Mouse (Mus musculus): ENCODE results near the gene Gucd1.
"Not testable (repeated sequence)": the region's sequence is repeated elsewhere in the genome, so short reads cannot be mapped to it uniquely, and the experiment has no call there.

Gene Gucd1

DNA sequence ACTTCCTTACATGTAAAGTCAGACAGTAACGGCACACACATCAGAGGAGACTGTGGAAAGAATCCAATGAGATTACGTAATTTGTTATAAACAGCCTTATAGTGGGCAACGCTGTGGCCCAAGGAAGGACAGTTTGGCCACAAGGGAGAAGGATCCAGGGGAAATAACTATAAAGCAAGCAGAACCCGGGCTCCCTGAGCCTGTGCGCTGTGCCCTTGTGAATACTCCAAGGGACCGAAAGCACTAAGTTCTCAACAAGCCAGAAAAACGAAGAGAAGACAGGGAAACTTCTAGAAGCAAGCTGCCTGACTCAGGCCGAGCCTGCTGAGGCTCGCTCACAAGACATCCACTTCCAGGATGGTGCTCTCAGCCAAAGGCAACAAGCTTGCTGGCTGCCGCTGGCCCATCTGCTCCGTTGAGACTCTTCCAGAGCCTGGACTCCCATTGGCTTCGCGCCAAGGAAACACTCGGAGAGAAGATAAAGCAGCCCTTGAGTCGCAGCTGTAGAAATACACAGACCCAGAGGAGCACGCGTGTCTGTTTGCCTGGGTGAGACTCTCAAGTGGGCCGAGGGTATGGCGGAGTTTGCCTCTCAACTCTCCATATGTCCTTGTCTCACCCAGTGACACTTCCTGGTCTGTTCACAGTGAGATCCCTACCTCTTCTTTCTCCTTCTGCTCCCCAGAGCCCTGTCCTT, 144.0 kb downstream of the Gucd1 start:
- not testable (repeated sequence) for DNase-seq (ENCODE audit: low spot score)

DNA sequence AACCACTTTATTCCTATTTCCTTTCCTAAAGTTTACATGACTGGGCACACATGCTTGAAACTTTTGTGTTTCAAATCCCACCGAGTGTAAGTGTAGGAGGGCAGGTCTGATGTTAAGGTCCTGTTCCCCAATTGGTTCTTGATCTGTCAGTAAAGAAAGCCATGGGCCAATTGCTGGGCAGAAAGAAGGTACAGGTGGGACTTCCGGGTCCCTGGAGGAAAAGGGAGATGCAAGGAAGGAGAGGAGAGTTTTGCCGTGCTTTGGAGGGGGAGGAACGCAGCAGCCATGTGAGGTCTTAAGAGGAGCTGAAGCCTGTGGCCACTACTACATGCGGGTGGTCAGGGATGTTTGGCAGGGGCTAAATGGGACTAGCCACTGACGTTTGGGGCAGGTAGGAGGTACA, 152.5 kb downstream of the Gucd1 start:
- DNase-seq (ENCODE audit: low spot score): peak; percentile 13

DNA sequence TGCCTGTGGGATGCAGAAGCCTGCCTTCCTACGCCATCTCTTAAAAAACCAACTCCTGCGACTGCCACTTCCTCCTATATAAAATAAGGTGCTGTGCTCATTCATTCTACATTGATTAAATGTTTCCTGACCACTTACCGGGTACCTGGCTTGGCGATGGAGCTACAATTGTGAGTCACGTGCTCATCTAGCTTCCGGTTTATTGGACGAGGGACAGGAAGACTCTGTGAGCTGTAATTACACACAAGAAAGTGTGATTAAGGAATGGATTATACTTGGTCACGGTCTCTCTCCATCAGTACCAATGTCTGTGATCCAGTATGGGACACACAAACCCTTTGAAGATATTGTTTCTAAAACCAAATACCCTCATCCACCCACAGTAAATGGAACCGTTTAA, 153.0 kb downstream of the Gucd1 start:
- DNase-seq (ENCODE audit: low spot score): no peak

DNA sequence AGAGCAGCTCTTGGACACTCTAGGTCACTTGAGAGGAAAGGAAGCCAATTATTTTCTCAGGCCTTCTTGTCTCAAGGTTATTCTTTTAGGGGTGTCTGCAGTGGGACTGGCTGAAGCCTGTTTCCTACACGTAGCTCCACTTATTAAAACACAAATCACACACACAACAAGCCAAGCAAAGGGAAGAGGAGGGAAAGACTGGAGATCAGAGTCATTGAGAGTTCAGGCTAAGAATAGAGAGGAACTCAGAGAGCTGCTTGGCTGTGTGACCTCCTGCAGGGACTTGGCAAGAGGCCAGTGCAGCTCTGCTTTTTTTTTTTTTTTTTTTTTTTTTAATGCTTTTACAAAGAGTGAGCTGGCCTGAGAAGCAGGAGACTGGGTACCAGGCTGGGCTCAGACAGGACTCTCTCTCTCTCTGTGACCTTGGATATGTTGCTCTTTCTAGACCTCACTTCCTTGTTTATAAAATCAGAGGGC, 153.5 kb downstream of the Gucd1 start:
- DNase-seq (ENCODE audit: low spot score): peak; percentile 8

DNA sequence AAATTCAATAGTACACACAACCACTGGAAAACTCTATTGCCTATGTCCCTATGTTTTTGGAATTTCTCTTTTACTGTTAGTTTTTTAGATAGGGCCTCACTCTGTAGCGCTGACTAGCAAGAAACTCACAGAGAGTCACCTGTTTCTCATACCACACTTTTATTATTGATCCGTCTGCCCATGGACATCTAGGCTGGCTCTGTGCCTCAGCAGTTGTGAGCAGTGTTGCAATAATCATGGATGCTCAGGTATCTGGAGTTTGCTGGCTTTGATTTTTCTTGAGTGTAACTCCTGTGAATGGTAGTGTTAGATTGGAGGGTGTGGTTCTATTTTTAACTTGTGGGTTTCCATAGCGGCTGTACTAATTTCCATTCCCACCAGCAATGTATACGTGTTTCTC, 162.4 kb downstream of the Gucd1 start:
- DNase-seq (ENCODE audit: low spot score): no peak

DNA sequence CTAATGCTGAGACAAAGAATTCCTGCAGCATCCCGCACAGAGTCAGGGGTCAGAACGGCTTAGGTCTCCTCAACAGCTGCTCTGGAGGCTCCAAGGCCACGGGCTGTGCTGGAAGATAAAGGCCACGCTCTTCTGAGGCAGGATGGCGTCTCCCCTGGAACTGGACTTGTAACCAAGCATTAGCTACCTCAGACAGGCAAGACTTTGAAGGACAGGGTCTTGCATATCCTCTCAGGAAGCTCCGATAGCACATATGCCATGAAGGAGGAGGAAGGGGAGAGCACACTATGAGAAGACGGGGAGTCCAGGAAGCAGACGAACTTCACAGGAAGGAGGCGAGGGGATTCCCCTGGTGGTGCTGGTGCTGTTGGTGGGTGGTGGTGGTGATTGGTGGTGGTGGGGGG, 163.9 kb downstream of the Gucd1 start:
- not testable (repeated sequence) for DNase-seq (ENCODE audit: low spot score)

DNA sequence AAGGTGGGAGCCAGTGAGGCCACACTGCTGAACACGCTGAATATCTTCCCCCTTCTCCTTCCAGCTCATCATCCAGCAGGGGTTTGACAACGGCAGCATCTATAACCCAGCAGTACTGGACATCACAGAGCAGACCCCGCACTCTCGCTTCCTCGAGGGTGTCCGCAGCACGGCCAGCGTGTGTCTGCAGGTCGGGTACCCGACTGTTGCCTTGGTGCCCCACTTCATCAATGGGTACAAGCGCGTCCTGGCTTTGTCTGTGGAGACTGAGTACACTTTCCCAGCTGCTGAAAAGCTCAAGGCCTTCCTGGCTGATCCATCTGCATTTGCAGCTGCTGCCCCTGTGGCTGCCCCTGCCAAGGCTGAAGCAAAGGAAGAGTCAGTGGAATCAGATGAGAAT, 165.2 kb downstream of the Gucd1 start:
- DNase-seq (ENCODE audit: low spot score): no peak

DNA sequence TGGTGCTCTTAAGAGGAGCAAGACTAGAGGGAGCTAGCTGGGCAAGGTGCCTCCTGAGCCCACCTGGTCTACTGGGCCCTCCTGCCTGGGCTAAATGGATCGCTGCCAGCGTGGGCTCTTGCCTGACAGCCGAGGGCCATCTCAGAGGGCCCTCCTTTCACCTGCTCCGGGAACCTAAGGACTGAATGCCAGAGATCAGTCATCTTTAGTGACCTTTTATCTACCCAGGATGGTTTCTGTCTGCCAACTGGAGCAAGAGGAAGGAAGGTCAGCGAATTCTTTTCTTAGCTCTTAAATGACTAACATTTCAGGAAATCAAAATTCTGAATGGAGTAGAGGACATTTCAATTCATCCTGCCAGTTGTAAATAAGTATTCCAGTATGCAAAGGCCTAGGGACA, 167.2 kb downstream of the Gucd1 start:
- no peak for DNase-seq (ENCODE audit: low spot score)

DNA sequence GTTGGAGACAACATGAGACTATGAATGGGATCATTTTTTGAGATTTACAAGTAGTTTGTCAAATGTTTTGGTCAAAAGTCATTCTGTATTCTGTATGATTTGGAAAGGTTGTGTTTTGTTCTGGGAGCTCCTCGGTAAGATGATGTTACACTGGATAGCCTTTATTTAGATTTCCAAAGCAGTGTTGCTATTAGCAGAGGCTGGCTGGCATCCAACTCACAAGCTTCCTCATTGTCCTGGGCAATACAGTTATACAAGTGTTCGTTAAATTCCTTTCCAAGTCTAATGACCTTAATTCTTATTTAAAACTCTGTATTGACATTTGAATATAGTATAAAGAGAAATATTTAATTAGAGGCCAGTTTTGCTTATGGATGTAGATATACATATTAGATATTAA, 172.5 kb downstream of the Gucd1 start:
- DNase-seq (ENCODE audit: low spot score): no peak

DNA sequence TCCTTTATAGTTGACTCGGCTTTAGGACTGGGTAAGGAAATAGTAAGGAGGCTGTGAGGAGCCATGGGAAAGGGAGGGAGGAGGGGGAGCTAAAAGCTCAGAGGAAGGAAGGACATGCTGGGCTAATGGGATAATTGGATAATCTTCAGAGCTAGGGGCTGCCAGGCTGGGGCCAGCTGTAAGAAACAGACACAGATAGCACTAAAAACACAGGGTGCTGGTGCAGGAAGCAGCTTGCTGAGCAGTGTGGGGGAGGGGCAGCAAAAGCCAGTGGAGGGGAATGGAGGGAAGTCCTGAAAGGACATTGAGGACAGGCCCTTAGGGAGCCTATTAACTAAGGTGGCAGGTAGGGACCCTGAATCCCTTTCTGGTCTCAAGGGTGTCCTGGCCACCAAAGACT, 173.2 kb downstream of the Gucd1 start:
- not testable (repeated sequence) for DNase-seq (ENCODE audit: low spot score)

DNA sequence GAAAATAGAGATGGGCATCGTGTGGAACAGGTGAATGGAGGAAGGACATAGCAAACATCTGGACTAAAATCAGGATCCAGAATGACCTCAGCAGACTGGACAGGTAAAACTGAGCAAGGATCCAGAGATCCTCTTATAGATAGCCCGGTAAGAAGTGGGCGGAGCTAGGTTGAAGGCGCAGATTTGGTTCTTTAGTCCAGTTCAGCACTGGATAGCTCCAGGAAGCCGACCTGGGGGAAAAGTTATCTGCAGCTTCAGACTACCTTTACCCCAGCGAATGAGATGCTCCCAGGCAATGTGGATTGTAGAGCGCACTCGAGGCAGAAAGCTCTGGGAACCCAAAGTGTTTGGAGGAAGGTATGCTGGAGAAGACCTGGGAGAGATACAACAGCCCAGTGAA, 175.8 kb downstream of the Gucd1 start:
- peak; percentile 60 for DNase-seq (ENCODE audit: low spot score)

DNA sequence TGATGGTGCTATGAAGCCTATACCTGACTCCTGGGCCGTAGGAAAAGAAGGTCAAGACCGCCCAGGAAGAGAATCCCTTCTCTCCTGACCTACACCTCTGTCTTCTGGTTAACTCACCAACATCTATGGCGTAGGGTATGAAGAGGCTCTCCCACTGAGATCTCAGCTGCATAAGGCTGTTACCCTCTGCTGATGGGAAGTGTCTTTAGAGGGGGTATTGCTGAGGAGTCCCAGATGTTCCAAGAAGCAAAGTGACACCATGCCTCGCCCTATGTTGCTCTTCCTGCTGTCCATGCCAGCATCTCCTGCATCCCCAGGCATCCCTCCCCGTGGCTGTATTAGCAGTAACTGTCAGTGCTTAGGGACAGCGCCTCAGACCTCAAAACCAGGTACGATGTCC, 178.4 kb downstream of the Gucd1 start:
- no peak for DNase-seq (ENCODE audit: low spot score)

DNA sequence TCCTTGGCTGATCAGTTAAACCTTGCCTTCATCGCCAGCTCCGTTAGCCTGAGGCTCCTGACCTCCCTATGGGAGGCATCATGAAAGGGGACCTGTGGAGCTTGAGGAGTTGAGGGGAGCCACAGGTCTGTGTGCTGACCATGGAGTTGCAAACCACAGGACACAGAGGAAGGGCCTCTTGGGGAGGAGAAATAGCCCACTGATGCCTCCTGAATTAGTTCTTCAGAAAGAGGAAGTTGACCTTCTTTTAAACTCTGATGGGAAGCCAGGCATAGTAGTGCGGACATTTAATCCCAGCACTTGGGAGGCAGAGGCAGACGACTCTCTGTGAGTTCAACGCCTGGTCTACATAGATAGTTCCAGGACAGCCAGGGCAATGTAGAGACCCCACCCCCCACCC, 178.9 kb downstream of the Gucd1 start:
- DNase-seq (ENCODE audit: low spot score): no peak

DNA sequence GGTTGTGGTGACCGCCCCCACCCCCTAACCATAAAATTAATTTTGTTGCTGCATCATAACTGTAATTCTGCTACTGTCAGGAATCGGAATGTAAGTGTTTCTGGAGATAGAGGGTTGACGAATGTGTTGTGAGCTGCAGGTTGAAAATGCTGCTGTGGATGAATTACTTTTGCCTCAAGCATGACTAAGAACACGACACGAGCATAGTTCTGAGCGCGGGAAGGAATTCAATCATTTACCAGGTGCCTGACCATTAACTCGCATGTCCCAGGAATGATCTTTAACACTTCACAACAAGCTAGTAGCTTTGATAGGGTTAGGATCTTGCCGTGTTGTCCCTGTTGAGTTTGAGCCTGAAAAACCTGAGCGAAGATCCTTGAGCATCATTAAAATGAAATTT, 180.5 kb downstream of the Gucd1 start:
- DNase-seq (ENCODE audit: low spot score): no peak

DNA sequence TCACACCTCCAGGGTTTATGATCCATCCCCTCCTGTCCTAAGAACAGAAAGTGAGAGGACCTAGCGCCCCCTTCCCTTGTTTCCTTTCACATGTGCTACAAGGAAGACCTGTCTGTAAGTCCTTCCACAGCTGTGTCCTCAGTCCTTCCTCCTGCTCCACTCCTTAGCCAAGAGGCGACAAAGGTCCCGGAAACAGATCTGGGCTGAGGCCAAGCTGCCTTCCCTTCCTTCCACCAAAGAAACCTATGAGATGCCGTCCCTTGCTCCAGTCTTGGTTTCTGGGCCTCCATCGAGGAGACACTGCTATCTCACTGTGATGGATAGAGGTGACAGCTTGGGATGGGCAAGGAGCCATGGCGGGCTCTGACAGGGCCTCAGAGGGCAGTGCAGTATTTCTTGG, 182.7 kb downstream of the Gucd1 start:
- no peak for DNase-seq (ENCODE audit: low spot score)

DNA sequence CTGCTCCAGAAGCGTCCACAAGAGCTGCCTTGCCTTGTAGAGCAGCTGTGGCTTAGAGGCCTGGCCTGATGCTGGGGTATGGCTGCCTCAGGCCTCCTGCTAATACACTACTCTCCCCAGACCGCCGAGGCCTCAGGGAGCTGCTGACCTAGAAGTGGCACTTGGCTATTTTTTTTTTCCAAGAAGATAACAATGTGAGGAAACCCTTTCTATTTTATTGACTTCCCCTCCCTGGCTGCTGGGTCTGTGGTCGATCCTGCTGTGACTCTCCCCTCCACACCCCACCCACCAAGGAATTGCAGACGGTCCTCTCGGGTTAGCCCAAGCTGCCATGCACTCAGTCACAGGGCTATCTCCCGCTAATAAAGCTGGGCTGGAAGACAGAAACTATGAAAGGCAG, 183.6 kb downstream of the Gucd1 start:
- no peak for DNase-seq (ENCODE audit: low spot score)

DNA sequence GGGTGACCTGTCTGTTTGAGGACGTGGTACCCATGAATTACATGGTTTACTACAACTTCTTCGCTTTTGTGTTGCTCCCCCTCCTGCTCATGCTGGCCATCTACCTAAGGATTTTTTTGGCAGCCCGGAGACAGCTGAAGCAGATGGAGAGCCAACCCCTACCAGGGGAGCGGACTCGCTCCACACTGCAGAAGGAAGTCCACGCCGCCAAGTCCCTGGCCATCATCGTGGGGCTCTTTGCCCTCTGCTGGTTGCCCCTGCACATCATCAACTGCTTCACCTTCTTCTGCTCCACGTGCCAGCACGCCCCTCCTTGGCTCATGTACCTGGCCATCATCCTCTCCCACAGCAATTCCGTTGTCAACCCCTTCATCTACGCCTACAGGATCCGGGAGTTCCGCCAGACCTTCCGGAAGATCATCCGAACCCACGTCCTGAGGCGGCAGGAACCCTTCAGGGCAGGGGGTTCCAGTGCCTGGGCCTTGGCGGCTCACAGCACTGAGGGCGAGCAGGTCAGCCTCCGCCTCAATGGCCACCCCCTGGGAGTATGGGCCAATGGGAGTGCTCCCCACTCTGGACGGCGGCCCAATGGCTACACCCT, 184.5 kb downstream of the Gucd1 start:
- DNase-seq (ENCODE audit: low spot score): no peak

DNA sequence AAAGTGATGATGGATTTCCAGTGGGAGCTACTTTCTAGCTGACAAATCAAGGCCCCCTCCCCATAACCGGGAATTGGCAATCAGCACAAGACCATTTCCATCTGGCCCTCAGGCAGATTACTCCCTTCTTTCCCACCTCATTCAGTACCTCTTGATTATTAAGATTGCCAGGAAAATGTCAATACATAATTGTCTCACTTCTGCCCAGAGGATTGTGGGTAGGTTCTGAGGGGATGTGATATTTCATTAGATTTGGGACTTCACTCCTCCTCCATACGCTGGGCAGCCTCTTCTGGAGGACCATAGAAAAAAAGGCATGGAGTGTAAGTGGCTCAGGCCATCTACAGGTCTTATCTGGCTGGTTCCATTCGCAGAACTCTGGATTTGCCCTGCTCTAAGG, 185.5 kb downstream of the Gucd1 start:
- no peak for DNase-seq (ENCODE audit: low spot score)

DNA sequence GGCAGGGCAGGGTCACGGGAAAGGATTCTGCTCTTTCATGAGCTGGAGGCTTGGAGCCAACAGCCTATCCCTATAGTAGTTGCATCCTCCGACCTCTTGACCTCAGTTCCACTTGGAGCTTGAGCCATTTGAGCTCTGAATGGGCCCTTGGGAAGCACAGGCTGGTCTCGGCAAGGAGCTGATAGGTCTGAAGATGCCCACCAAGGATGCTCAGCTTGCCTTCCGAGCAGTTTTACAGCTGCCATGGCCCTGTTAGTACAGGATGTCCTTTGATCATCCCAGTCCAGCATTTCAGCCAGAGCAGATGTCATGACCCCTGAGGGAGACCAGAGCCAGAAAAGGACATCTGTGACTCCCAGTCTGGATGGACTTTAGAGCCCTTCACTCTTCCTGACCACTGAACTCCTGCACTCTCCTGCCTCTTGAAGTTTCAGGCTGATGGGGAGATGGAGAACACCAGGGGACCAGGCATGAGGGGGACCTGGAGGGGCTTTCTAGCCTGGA, 189.5 kb downstream of the Gucd1 start:
- peak; percentile 50 for DNase-seq (ENCODE audit: low spot score)

DNA sequence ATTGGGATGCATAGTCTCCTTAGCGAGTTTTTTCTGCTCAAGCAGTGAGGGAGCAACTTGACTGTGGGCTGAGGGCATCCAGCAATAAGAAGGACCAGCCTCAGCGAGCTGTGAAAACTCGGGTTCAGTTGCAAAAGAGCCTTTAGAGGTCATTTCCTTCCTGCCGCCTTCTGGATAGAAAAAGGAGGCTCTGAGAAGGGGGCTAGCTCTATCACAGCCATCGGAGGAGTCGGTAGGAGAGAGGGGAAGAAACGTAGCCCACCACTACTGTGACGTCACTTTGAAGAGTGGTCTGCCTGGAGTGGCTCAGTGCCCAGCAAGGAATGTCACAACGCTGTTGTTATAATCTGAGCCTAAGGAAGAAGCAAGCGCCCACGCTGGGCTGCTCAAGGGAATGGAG, 190.7 kb downstream of the Gucd1 start:
- no peak for DNase-seq (ENCODE audit: low spot score)

DNA sequence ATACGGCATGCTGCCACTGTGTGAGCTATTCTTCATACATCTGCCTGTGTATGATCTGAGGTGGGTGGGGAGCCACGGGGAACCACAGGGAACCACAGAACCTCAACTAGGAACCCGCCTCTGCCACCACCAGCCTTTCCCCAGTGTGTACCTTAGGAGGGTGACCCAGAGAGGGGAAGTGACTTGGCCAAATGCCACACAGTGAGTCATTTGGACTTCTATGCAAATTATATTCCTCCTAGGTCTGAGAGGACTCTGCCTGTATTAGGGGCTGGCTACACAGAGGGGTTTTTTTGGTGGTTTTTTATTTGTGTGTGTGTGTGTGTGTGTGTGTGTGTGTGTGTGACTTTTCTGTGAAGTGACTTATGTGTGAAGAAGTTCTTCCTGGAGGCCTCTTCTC, 191.2 kb downstream of the Gucd1 start:
- DNase-seq (ENCODE audit: low spot score): no peak

DNA sequence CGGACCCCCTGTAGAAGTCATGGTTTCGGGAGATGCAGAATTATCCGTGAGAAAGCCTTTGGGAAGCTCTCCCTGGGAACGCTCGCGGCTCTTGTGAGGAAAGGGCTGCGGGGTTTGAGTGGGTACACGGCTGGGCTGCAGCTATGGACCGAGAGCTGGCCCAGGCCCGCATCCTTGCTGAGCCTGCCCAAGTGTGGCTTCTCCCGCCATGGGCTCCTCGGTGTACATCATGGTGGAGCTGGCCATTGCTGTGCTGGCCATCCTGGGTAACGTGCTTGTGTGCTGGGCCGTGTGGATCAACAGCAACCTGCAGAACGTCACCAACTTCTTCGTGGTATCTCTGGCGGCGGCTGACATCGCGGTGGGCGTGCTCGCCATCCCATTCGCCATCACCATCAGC, 192.0 kb downstream of the Gucd1 start:
- no peak for DNase-seq (ENCODE audit: low spot score)

DNA sequence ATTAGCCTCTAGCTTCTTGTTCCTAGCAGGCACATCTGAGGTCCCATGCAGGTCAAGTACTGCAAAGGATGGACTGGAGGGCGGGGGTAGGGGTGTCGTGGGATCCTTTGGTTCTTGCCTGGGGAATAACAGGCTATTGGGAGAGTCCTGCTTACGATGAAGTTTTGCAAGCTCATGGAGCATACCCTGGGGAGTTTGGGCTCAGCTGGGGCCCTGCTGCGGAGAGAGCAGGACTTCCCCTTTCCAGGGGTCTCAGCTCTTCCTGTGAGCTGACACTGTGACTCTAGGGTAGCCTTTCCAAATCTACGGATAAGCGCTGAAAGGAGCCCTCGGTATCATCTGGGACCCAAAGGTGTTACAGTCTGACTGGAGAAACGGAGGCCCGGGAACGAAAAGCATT, 193.4 kb downstream of the Gucd1 start:
- no peak for DNase-seq (ENCODE audit: low spot score)

DNA sequence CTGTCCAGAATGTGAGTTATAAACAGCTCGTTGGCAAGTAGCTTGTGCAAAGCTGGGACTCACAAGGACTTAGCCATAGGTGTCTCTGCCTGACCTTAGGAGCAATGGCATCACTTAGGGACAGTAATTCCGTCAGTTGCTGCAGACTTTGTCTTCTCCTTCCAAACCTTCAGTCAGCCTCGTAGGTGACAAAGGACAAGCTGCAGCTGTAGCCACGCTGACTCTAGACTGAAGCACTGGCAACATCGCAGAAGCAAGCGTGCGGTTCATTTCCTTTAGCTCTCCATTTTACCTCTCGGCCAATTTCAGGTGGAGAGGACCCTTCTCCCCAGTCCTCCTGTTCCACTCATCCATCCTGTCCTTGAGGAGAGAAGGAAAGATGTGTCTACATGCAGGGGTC, 193.8 kb downstream of the Gucd1 start:
- no peak for DNase-seq (ENCODE audit: low spot score)

Measured in embryo, embryonic 10.5 days (tissue).